Mouse (Mus musculus) mature B cell (primary cell): Measurements from ENCODE around the gene Npr2.

ENCODE experiments used
- in situ Hi-C: fragments of 300-500 bp; cut with MboI; formaldehyde crosslinking; loops from 2 replicates; pipeline ENCODE4 v1.14.3; 2019

Gene Npr2

GRCm38 (mm10) chr4:43629106-43629817, 2.5 kb upstream of the Npr2 start:
- in situ Hi-C loops, result no loop called here

- in situ Hi-C loops, result no loop called here
Observed at GRCm38 (mm10) chr4:43630030-43630581, 1.6 kb upstream of the Npr2 start.

GRCm38 (mm10) chr4:43630671-43631045, 1.1 kb upstream of the Npr2 start:
- in situ Hi-C loops, result no loop called here

- in situ Hi-C loops, result no loop called here
Observed at GRCm38 (mm10) chr4:43631956-43632920, 503 bp downstream of the Npr2 start.

- in situ Hi-C loops, result no loop called here
Observed at GRCm38 (mm10) chr4:43633296-43633695, 1.6 kb downstream of the Npr2 start.

GRCm38 (mm10) chr4:43633736-43634135, 2.0 kb downstream of the Npr2 start:
- in situ Hi-C loops, result no loop called here

- in situ Hi-C loops, result no loop called here
Observed at GRCm38 (mm10) chr4:43634621-43635374, 3.1 kb downstream of the Npr2 start.

GRCm38 (mm10) chr4:43636751-43637150, 5.0 kb downstream of the Npr2 start:
- in situ Hi-C loops, result no loop called here

- in situ Hi-C loops, result no loop called here
Observed at GRCm38 (mm10) chr4:43640076-43640475, 8.3 kb downstream of the Npr2 start.

GRCm38 (mm10) chr4:43640491-43640890, 8.8 kb downstream of the Npr2 start:
- in situ Hi-C loops, result no loop called here

- in situ Hi-C loops, result no loop called here
Observed at GRCm38 (mm10) chr4:43649783-43650182, 18.0 kb downstream of the Npr2 start.

- in situ Hi-C loops, result no loop called here
Observed at GRCm38 (mm10) chr4:43652726-43653125, 21.0 kb downstream of the Npr2 start.

GRCm38 (mm10) chr4:43653161-43654015, 21.7 kb downstream of the Npr2 start, which contains the start of gene Spag8:
TSS of gene Spag8 (minus strand) at chr4:43653594.
- in situ Hi-C loops, result no loop called here

- in situ Hi-C loops, result no loop called here
Observed at GRCm38 (mm10) chr4:43655656-43656338, 24.1 kb downstream of the Npr2 start.

- in situ Hi-C loops, result no loop called here
Observed at GRCm38 (mm10) chr4:43656339-43657109, 24.8 kb downstream of the Npr2 start, which contains the start of gene Hint2. TSS of gene Hint2 (minus strand) at chr4:43656466.

- in situ Hi-C loops, result no loop called here
Observed at GRCm38 (mm10) chr4:43657146-43657545, 25.4 kb downstream of the Npr2 start.

GRCm38 (mm10) chr4:43666412-43666811, 34.7 kb downstream of the Npr2 start:
- in situ Hi-C loops, result no loop called here

- in situ Hi-C loops, result no loop called here
Observed at GRCm38 (mm10) chr4:43668782-43669427, 37.2 kb downstream of the Npr2 start, which contains the start of the genes Tmem8b and Fam221b. TSS of gene Tmem8b (plus strand) at chr4:43668971. TSS of gene Fam221b (minus strand) at chr4:43669145.

GRCm38 (mm10) chr4:43669428-43669794, 37.7 kb downstream of the Npr2 start:
- in situ Hi-C loops, result no loop called here
